Mouse (Mus musculus): ENCODE data around the gene Dcbld2. TPM values are rescaled to one million over a fixed set of nuclear protein-coding genes. Genes with fewer than 3 reads are reported as not detected.

Gene Dcbld2
- total RNA-seq (2023), result under 1 TPM; 0.48 to 0.79 TPM

DNA sequence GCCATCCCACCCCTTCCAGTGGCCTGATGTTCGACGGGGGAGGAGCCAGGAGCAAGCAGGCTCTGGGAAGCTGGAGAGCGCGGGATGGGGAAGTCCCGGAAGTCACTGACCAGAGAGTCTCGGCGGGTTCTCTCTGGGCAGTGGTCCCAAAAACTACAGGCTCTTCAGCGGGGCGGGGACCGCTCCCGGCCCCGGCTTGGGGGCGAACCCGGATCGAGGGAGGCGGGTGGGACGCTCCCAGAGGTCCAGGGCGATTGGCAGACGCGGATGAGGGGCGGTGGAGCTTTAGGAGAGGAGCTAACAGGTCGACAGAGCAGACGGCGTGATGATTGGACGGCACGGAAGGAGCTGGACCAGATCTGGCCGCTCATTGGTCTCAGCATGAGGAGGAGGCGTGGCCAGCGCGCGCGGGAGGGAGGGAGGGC lies at the start of gene Dcbld2:
TSS of gene Dcbld2 (plus strand) at position 382 of the 425 bp plus-strand sequence.

Other genes with a start within 250 kb of the Dcbld2 start
- 100 to 1,000 TPM in 1 of 2 experiments, 10 to 100 TPM in 1; 93.9 to 104 TPM for gene St3gal6, start 115.8 kb downstream of the Dcbld2 start, total RNA-seq (2023)
- gene Gm813, start 208.5 kb downstream of the Dcbld2 start, total RNA-seq (2023), result not detected
- gene E330017A01Rik, start 230.3 kb downstream of the Dcbld2 start, total RNA-seq (2023), result not detected